Mouse (Mus musculus): ENCODE data around the gene Ift20. TPM values are rescaled to one million over a fixed set of nuclear protein-coding genes. Genes with fewer than 3 reads are reported as not detected.
A peak's percentile ranks its signal among the peaks of the same experiment; 100 is the strongest.

The Ift20 gene
- polyA plus RNA-seq, 1 experiment from 2014 or later = 137 TPM

GRCm38 (mm10) chr11:78505430-78505829 lies 30.7 kb upstream of the Ift20 start:
- peaks cover 38% of the 10 kb centered on the region for H3K36me3 ChIP-seq
- no peaks in the 10 kb centered on the region for H3K9me3 ChIP-seq
- H3K27ac ChIP-seq = no peak overlapping the region
- WGBS = 79% methylated on average over 3 of the region's 3 CpGs
- H3K4me2 ChIP-seq = no peak overlapping the region
- peaks cover 20% of the 10 kb centered on the region; the same call in 1 of the 2 replicates for H3K27me3 ChIP-seq
- H3K4me3 ChIP-seq = no peak overlapping the region
- no peaks in the 10 kb centered on the region for H3K4me1 ChIP-seq
- no peak overlapping the region for H3K9ac ChIP-seq
- ATAC-seq (ENCODE audit: borderline replicate concordance, extremely low read depth, low FRiP score, low TSS enrichment) = no peak

GRCm38 (mm10) chr11:78509148-78509547 lies 27.0 kb upstream of the Ift20 start:
- peaks cover 17% of the 10 kb centered on the region for H3K4me1 ChIP-seq
- no peak for ATAC-seq (ENCODE audit: borderline replicate concordance, extremely low read depth, low FRiP score, low TSS enrichment)
- H3K27me3 ChIP-seq = no peaks in the 10 kb centered on the region
- H3K36me3 ChIP-seq = peaks cover 39% of the 10 kb centered on the region
- no peak overlapping the region for H3K27ac ChIP-seq
- WGBS = 81% methylated on average over 5 of the region's 5 CpGs
- no peak overlapping the region for H3K4me3 ChIP-seq
- H3K9ac ChIP-seq = no peak overlapping the region
- no peaks in the 10 kb centered on the region for H3K9me3 ChIP-seq
- H3K4me2 ChIP-seq = no peak overlapping the region

GRCm38 (mm10) chr11:78512025-78512957 lies 23.9 kb upstream of the Ift20 start, which contains the start of the genes Tmem199 and Poldip2:
Gene Tmem199, minus strand, starts transcription at chr11:78512172.
Gene Poldip2, plus strand, starts transcription at chr11:78512193.
- H3K9ac ChIP-seq = peak within 1 kb of the TSS; percentile 85
- ATAC-seq (ENCODE audit: borderline replicate concordance, extremely low read depth, low FRiP score, low TSS enrichment) = peak; percentile 96
- H3K27me3 ChIP-seq = no peaks in the 10 kb centered on the region
- WGBS = 0% methylated on average over 66 of the region's 67 CpGs
- peaks cover 56% of the 10 kb centered on the region for H3K36me3 ChIP-seq
- no peaks in the 10 kb centered on the region for H3K9me3 ChIP-seq
- peak within 1 kb of the TSS; percentile 83 for H3K4me2 ChIP-seq
- H3K27ac ChIP-seq = peak within 1 kb of the TSS; percentile 74
- H3K4me3 ChIP-seq = peak within 1 kb of the TSS; percentile 61
- peaks cover 17% of the 10 kb centered on the region for H3K4me1 ChIP-seq

GRCm38 (mm10) chr11:78513106-78513790 lies 22.9 kb upstream of the Ift20 start:
- 62% methylated on average over 3 of the region's 3 CpGs for WGBS
- ATAC-seq (ENCODE audit: borderline replicate concordance, extremely low read depth, low FRiP score, low TSS enrichment) = no peak
- no peaks in the 10 kb centered on the region for H3K27me3 ChIP-seq

GRCm38 (mm10) chr11:78515549-78516325 lies 20.4 kb upstream of the Ift20 start:
- Histone ChIP-seq H3K4me1 (peaks cover 17% of the 10 kb centered on the region), H3K36me3 (peaks cover 61% of the 10 kb centered on the region), H3K9me3 (no peaks in the 10 kb centered on the region), H3K4me3 (no peak overlapping the region), H3K9ac (no peak overlapping the region), H3K4me2 (no peak overlapping the region), H3K27me3 (no peaks in the 10 kb centered on the region), H3K27ac (no peak overlapping the region)
- 67% methylated on average over 2 of the region's 2 CpGs for WGBS
- no peak for ATAC-seq (ENCODE audit: borderline replicate concordance, extremely low read depth, low FRiP score, low TSS enrichment)

More at GRCm38 (mm10) chr11:78513106-78513790, 22.9 kb upstream of the Ift20 start:
- no peaks in the 10 kb centered on the region for H3K9me3 ChIP-seq
- peak overlapping the region; percentile 83 for H3K4me2 ChIP-seq
- no peak overlapping the region for H3K27ac ChIP-seq
- peaks cover 56% of the 10 kb centered on the region for H3K36me3 ChIP-seq
- H3K4me1 ChIP-seq = peaks cover 17% of the 10 kb centered on the region
- peak overlapping the region; percentile 61 for H3K4me3 ChIP-seq
- H3K9ac ChIP-seq = peak overlapping the region; percentile 85; the same call in 1 of the 2 replicates

GRCm38 (mm10) chr11:78518931-78519330 lies 17.2 kb upstream of the Ift20 start:
- H3K36me3 ChIP-seq = peaks cover 93% of the 10 kb centered on the region
- ATAC-seq (ENCODE audit: borderline replicate concordance, extremely low read depth, low FRiP score, low TSS enrichment) = no peak

GRCm38 (mm10) chr11:78521880-78522279 lies 14.3 kb upstream of the Ift20 start:
- ATAC-seq (ENCODE audit: borderline replicate concordance, extremely low read depth, low FRiP score, low TSS enrichment) = no peak
- no peak overlapping the region for H3K9ac ChIP-seq
- peaks cover 94% of the 10 kb centered on the region for H3K36me3 ChIP-seq
- H3K4me2 ChIP-seq = no peak overlapping the region
- no peak overlapping the region for H3K27ac ChIP-seq
- H3K4me3 ChIP-seq = no peak overlapping the region
- 74% methylated on average over 3 of the region's 3 CpGs for WGBS
- H3K27me3 ChIP-seq = no peaks in the 10 kb centered on the region
- H3K9me3 ChIP-seq = no peaks in the 10 kb centered on the region
- no peaks in the 10 kb centered on the region for H3K4me1 ChIP-seq

More at GRCm38 (mm10) chr11:78518931-78519330, 17.2 kb upstream of the Ift20 start:
- H3K27ac ChIP-seq = no peak overlapping the region
- no peak overlapping the region for H3K4me2 ChIP-seq
- no peaks in the 10 kb centered on the region for H3K9me3 ChIP-seq
- no peak overlapping the region for H3K4me3 ChIP-seq
- H3K4me1 ChIP-seq = peaks cover under 1% of the 10 kb centered on the region; the same call in 1 of the 2 replicates
- no peaks in the 10 kb centered on the region for H3K27me3 ChIP-seq
- 85% methylated on average over 10 of the region's 10 CpGs for WGBS
- H3K9ac ChIP-seq = no peak overlapping the region

GRCm38 (mm10) chr11:78522481-78522997 lies 13.6 kb upstream of the Ift20 start:
- Histone ChIP-seq H3K4me2 (no peak overlapping the region), H3K4me1 (no peaks in the 10 kb centered on the region), H3K9ac (no peak overlapping the region), H3K4me3 (no peak overlapping the region), H3K27me3 (no peaks in the 10 kb centered on the region), H3K9me3 (no peaks in the 10 kb centered on the region), H3K36me3 (peaks cover 98% of the 10 kb centered on the region), H3K27ac (no peak overlapping the region)
- WGBS = 100% methylated on average over 1 of the region's 1 CpGs
- ATAC-seq (ENCODE audit: borderline replicate concordance, extremely low read depth, low FRiP score, low TSS enrichment) = no peak

GRCm38 (mm10) chr11:78523241-78523955 lies 12.8 kb upstream of the Ift20 start:
- H3K36me3 ChIP-seq = peaks cover 98% of the 10 kb centered on the region

GRCm38 (mm10) chr11:78524838-78525237 lies 11.3 kb upstream of the Ift20 start:
- Histone ChIP-seq H3K4me1 (no peaks in the 10 kb centered on the region), H3K27me3 (no peaks in the 10 kb centered on the region), H3K9me3 (no peaks in the 10 kb centered on the region), H3K36me3 (peaks cover 96% of the 10 kb centered on the region), H3K4me3 (no peak overlapping the region), H3K9ac (no peak overlapping the region), H3K4me2 (no peak overlapping the region), H3K27ac (0 out of 2 replicates have a peak overlapping the region, but pooled peaks have one; percentile 2)
- no peak for ATAC-seq (ENCODE audit: borderline replicate concordance, extremely low read depth, low FRiP score, low TSS enrichment)
- WGBS = 63% methylated on average over 2 of the region's 2 CpGs

More at GRCm38 (mm10) chr11:78523241-78523955, 12.8 kb upstream of the Ift20 start:
- Histone ChIP-seq H3K4me1 (no peaks in the 10 kb centered on the region), H3K27me3 (no peaks in the 10 kb centered on the region), H3K4me3 (no peak overlapping the region), H3K27ac (no peak overlapping the region), H3K9me3 (no peaks in the 10 kb centered on the region), H3K9ac (no peak overlapping the region), H3K4me2 (no peak overlapping the region)
- 69% methylated on average over 9 of the region's 9 CpGs for WGBS
- no peak for ATAC-seq (ENCODE audit: borderline replicate concordance, extremely low read depth, low FRiP score, low TSS enrichment)
